Mouse (Mus musculus) heart, embryonic 12.5 days (tissue): ENCODE data around the gene Col1a1. TPM values are rescaled to one million over a fixed set of nuclear protein-coding genes. Genes with fewer than 3 reads are reported as not detected.

Source experiments
- ATAC-seq: fragments of 200-750 bp; cut with Nextera tagmentation; 2 replicates; pipeline ENCODE4 v1.8.0; 2017; ENCODE audit warnings: moderate TSS enrichment, moderate library complexity; ENCODE audit not compliant: insufficient number of reproducible peaks, low FRiP score
- H3K27ac ChIP-seq: fragments of 300-500 bp; sonication (generic); 2 replicates; pipeline ENCODE4 v1.5.1; 2016; ENCODE audit warnings: mild to moderate bottlenecking, moderate library complexity; ENCODE audit not compliant: poor library complexity, severe bottlenecking
- H3K27me3 ChIP-seq: fragments of 300-500 bp; sonication (generic); replicated peaks from 2 replicates; pipeline ENCODE4 v1.6.1; 2016; ENCODE audit warnings: mild to moderate bottlenecking, moderate library complexity
- H3K36me3 ChIP-seq: fragments of 300-500 bp; sonication (generic); 2 replicates; pipeline ENCODE4 v1.6.1; 2016; ENCODE audit warnings: mild to moderate bottlenecking, moderate library complexity
- H3K4me1 ChIP-seq: fragments of 300-500 bp; sonication (generic); replicated peaks from 2 replicates; pipeline ENCODE4 v1.6.1; 2016; ENCODE audit warnings: mild to moderate bottlenecking
- H3K4me2 ChIP-seq: fragments of 300-500 bp; sonication (generic); 2 replicates; pipeline ENCODE4 v1.6.1; 2016; ENCODE audit warnings: mild to moderate bottlenecking, moderate library complexity
- H3K4me3 ChIP-seq: fragments of 300-500 bp; sonication (generic); 2 replicates; pipeline ENCODE4 v1.5.1; 2016; ENCODE audit warnings: mild to moderate bottlenecking
- H3K9ac ChIP-seq: fragments of 300-500 bp; sonication (generic); 2 replicates; pipeline ENCODE4 v1.6.1; 2016; ENCODE audit warnings: mild to moderate bottlenecking, moderate library complexity
- H3K9me3 ChIP-seq: fragments of 300-500 bp; sonication (generic); replicated peaks from 2 replicates; pipeline ENCODE4 v1.6.1; 2016; ENCODE audit warnings: mild to moderate bottlenecking, moderate library complexity
- WGBS: fragments of 180-500 bp; shearing (Covaris S2); methylation state at CpG from one replicate; pipeline ENCODE4 v1.1.7; 2016; 5-methylcytosine and 5-hydroxymethylcytosine counted together
- polyA plus RNA-seq: library from polyadenylated mRNA; unstranded; fragments of >200 nt; fragmentation: Nextera tagmentation; extraction: Ambion mirVana; gene quantifications from 2 replicates; pipeline ENCODE4 v1.2.1, GENCODE M21; 2016

The Col1a1 gene
- polyA plus RNA-seq, 1 experiment from 2014 or later = 446 TPM

- Histone ChIP-seq H3K9me3 (no peaks in the 10 kb centered on the region), H3K27ac (peak overlapping the region; percentile 55; the same call in 1 of the 2 replicates), H3K4me2 (peak overlapping the region; percentile 80), H3K4me1 (peaks cover 24% of the 10 kb centered on the region), H3K36me3 (peaks cover 13% of the 10 kb centered on the region), H3K4me3 (peak overlapping the region; percentile 52), H3K9ac (peak overlapping the region; percentile 66), H3K27me3 (peaks cover 68% of the 10 kb centered on the region)
- ATAC-seq = peak; percentile 16
- 3% methylated on average over 15 of the region's 15 CpGs for WGBS
Observed at GRCm38 (mm10) chr11:94937787-94938186, 1.8 kb downstream of the Col1a1 start.

- no peak for ATAC-seq
- Histone ChIP-seq H3K27me3 (peaks cover 68% of the 10 kb centered on the region), H3K4me1 (peaks cover 19% of the 10 kb centered on the region), H3K36me3 (peaks cover 13% of the 10 kb centered on the region), H3K9ac (peak overlapping the region; percentile 66), H3K27ac (no peak overlapping the region), H3K4me3 (peak overlapping the region; percentile 52), H3K4me2 (peak overlapping the region; percentile 80), H3K9me3 (no peaks in the 10 kb centered on the region)
- WGBS = 30% methylated on average over 9 of the region's 9 CpGs
Observed at GRCm38 (mm10) chr11:94938296-94938695, 2.3 kb downstream of the Col1a1 start.

- Histone ChIP-seq H3K27ac (no peak overlapping the region), H3K27me3 (peaks cover 68% of the 10 kb centered on the region), H3K36me3 (peaks cover 18% of the 10 kb centered on the region), H3K4me1 (peaks cover 10% of the 10 kb centered on the region), H3K4me2 (no peak overlapping the region), H3K9me3 (no peaks in the 10 kb centered on the region), H3K4me3 (no peak overlapping the region), H3K9ac (no peak overlapping the region)
- WGBS = 17% methylated on average over 4 of the region's 4 CpGs
- ATAC-seq = no peak
Observed at GRCm38 (mm10) chr11:94939280-94939679, 3.3 kb downstream of the Col1a1 start.

- H3K9me3 ChIP-seq = no peaks in the 10 kb centered on the region
- 39% methylated on average over 9 of the region's 9 CpGs for WGBS
- H3K36me3 ChIP-seq = peaks cover 21% of the 10 kb centered on the region
- H3K4me2 ChIP-seq = no peak overlapping the region; the same call in 1 of the 2 replicates
- H3K27ac ChIP-seq = no peak overlapping the region
- no peak overlapping the region for H3K4me3 ChIP-seq
- H3K9ac ChIP-seq = no peak overlapping the region
- no peak for ATAC-seq
- peaks cover 9% of the 10 kb centered on the region; the same call in 1 of the 2 replicates for H3K4me1 ChIP-seq
- peaks cover 64% of the 10 kb centered on the region for H3K27me3 ChIP-seq
Observed at GRCm38 (mm10) chr11:94941121-94941520, 5.1 kb downstream of the Col1a1 start.

- no peaks in the 10 kb centered on the region for H3K9me3 ChIP-seq
- H3K4me1 ChIP-seq = peaks cover 9% of the 10 kb centered on the region; the same call in 1 of the 2 replicates
- H3K36me3 ChIP-seq = peaks cover 21% of the 10 kb centered on the region
- no peak overlapping the region for H3K4me3 ChIP-seq
- H3K9ac ChIP-seq = no peak overlapping the region
- WGBS = 74% methylated on average over 8 of the region's 8 CpGs
- no peak for ATAC-seq
- no peak overlapping the region for H3K4me2 ChIP-seq
- H3K27ac ChIP-seq = no peak overlapping the region
- peaks cover 59% of the 10 kb centered on the region for H3K27me3 ChIP-seq
Observed at GRCm38 (mm10) chr11:94941776-94942175, 5.8 kb downstream of the Col1a1 start.

- Histone ChIP-seq H3K4me1 (peaks cover 6% of the 10 kb centered on the region; the same call in 1 of the 2 replicates), H3K4me3 (no peak overlapping the region), H3K36me3 (peaks cover 25% of the 10 kb centered on the region), H3K9me3 (no peaks in the 10 kb centered on the region), H3K27ac (0 out of 2 replicates have a peak overlapping the region, but pooled peaks have one; percentile 9), H3K27me3 (peaks cover 64% of the 10 kb centered on the region), H3K9ac (no peak overlapping the region), H3K4me2 (no peak overlapping the region)
- WGBS = 43% methylated on average over 13 of the region's 13 CpGs
- ATAC-seq = peak; percentile 23; the same call in 1 of the 2 replicates
Observed at GRCm38 (mm10) chr11:94942282-94943023, 6.4 kb downstream of the Col1a1 start.

GRCm38 (mm10) chr11:94943054-94943453 lies 7.0 kb downstream of the Col1a1 start:
- no peaks in the 10 kb centered on the region for H3K9me3 ChIP-seq
- H3K27ac ChIP-seq = 0 out of 2 replicates have a peak overlapping the region, but pooled peaks have one; percentile 9
- no peak overlapping the region for H3K4me3 ChIP-seq
- 72% methylated on average over 15 of the region's 15 CpGs for WGBS
- H3K36me3 ChIP-seq = peaks cover 25% of the 10 kb centered on the region
- H3K4me1 ChIP-seq = 0 out of 2 replicates have a peak, but pooled peaks cover 2% of the 10 kb centered on the region
- no peak overlapping the region for H3K4me2 ChIP-seq
- ATAC-seq = no peak
- peaks cover 64% of the 10 kb centered on the region for H3K27me3 ChIP-seq
- no peak overlapping the region for H3K9ac ChIP-seq

GRCm38 (mm10) chr11:94944295-94944694 lies 8.3 kb downstream of the Col1a1 start:
- Histone ChIP-seq H3K4me3 (no peak overlapping the region), H3K27ac (no peak overlapping the region), H3K4me2 (no peak overlapping the region), H3K9ac (no peak overlapping the region), H3K4me1 (no peaks in the 10 kb centered on the region), H3K27me3 (peaks cover 67% of the 10 kb centered on the region), H3K9me3 (no peaks in the 10 kb centered on the region), H3K36me3 (peaks cover 27% of the 10 kb centered on the region)
- ATAC-seq = no peak
- WGBS = 28% methylated on average over 8 of the region's 8 CpGs

GRCm38 (mm10) chr11:94945236-94945635 lies 9.2 kb downstream of the Col1a1 start:
- H3K27me3 ChIP-seq = peaks cover 60% of the 10 kb centered on the region
- H3K4me3 ChIP-seq = no peak overlapping the region
- WGBS = 82% methylated on average over 12 of the region's 12 CpGs
- H3K27ac ChIP-seq = no peak overlapping the region
- H3K9me3 ChIP-seq = no peaks in the 10 kb centered on the region
- no peaks in the 10 kb centered on the region for H3K4me1 ChIP-seq
- H3K4me2 ChIP-seq = no peak overlapping the region
- ATAC-seq = no peak
- H3K36me3 ChIP-seq = peaks cover 36% of the 10 kb centered on the region
- H3K9ac ChIP-seq = no peak overlapping the region

- H3K27ac ChIP-seq = 0 out of 2 replicates have a peak overlapping the region, but pooled peaks have one; percentile 13
Observed at GRCm38 (mm10) chr11:94952169-94952568, 16.1 kb downstream of the Col1a1 start.

GRCm38 (mm10) chr11:94955103-94955502 lies 19.1 kb downstream of the Col1a1 start:
- peak overlapping the region; percentile 16; the same call in 1 of the 2 replicates for H3K4me3 ChIP-seq
- 63% methylated on average over 9 of the region's 9 CpGs for WGBS
- peaks cover 17% of the 10 kb centered on the region for H3K4me1 ChIP-seq
- H3K4me2 ChIP-seq = peak overlapping the region; percentile 40; the same call in 1 of the 2 replicates
- H3K9me3 ChIP-seq = no peaks in the 10 kb centered on the region
- no peak overlapping the region for H3K9ac ChIP-seq
- H3K27me3 ChIP-seq = 0 out of 2 replicates have a peak, but pooled peaks cover 10% of the 10 kb centered on the region
- peaks cover 10% of the 10 kb centered on the region; the same call in 1 of the 2 replicates for H3K36me3 ChIP-seq
- peak; percentile 18; the same call in 1 of the 2 replicates for ATAC-seq
- H3K27ac ChIP-seq = peak overlapping the region; percentile 39

More at GRCm38 (mm10) chr11:94952169-94952568, 16.1 kb downstream of the Col1a1 start:
- H3K36me3 ChIP-seq = peaks cover 22% of the 10 kb centered on the region; the same call in 1 of the 2 replicates
- H3K27me3 ChIP-seq = peaks cover 23% of the 10 kb centered on the region; the same call in 1 of the 2 replicates
- H3K4me3 ChIP-seq = no peak overlapping the region
- no peaks in the 10 kb centered on the region for H3K9me3 ChIP-seq
- ATAC-seq = no peak
- no peak overlapping the region for H3K9ac ChIP-seq
- H3K4me1 ChIP-seq = peaks cover 5% of the 10 kb centered on the region; the same call in 1 of the 2 replicates
- H3K4me2 ChIP-seq = no peak overlapping the region
- WGBS = 19% methylated on average over 6 of the region's 6 CpGs
